Mouse (Mus musculus): Measurements from ENCODE around the gene Pde3b.
"Not testable (repeated sequence)": the region's sequence is repeated elsewhere in the genome, so short reads cannot be mapped to it uniquely, and the experiment has no call there.

Gene Pde3b

DNA sequence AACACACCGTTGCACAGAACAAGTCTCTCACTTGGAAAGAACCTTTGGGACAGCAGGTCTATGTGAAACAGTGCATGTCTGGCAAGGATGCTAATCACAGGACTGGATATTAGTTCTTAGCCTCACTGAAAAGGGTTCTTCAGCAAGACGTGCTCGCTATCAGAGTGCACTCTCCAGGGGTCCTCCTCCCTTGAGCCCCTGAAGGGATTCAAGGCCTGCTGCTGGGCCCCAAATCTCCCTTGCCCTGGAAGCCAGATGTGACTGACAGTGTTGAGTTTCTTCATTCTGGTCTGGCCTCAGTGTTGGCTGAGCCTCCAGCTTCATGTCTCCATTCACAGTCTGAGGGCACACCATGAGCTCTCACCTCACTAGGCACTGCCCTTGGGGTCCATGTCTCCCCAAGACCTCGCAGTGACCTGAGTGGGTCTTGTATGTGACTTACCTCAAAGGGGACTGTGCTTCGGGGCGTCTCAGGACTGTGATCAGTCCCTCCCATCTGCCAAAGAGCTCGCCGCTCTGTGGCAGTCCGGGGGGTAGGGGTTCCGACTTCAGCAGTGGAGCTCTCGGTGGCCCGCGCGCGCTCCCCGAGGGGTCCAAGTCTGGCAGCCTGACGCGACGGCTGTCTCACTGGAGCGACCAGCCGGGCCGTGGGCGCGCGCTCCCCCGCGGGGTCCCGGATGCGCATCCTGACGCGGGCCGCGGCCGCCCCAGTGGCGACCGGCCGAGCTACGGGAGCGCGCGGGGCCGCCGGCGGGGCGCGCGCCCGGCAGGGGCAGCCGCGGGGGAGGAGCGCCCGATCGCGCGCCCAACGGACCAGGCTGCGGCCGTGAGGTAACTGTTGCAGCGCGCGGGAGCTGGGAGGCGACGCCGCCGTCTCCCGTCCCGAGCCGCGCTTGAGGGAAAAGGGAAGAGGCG is at the start of gene Pde3b:
Gene Pde3b (plus strand): TSS at position 861 of the 915 bp plus-strand sequence.
- DNase-seq (ENCODE audit: extremely low read depth, low read depth, low spot score) = no peak

- DNase-seq (ENCODE audit: extremely low read depth, low read depth, low spot score) = no peak
These were observed 13.0 kb upstream of the Pde3b start for GRCm38 (mm10) chr7:114402130-114402529.

- DNase-seq (ENCODE audit: extremely low read depth, low read depth, low spot score) = no peak
These were observed 397 bp downstream of the Pde3b start for GRCm38 (mm10) chr7:114415336-114416020.

- DNase-seq (ENCODE audit: extremely low read depth, low read depth, low spot score) = no peak
These were observed 1.2 kb downstream of the Pde3b start for GRCm38 (mm10) chr7:114416021-114416845.

GRCm38 (mm10) chr7:114419331-114419730 is 4.2 kb downstream of the Pde3b start:
- not testable (repeated sequence) for DNase-seq (ENCODE audit: extremely low read depth, low read depth, low spot score)

DNA sequence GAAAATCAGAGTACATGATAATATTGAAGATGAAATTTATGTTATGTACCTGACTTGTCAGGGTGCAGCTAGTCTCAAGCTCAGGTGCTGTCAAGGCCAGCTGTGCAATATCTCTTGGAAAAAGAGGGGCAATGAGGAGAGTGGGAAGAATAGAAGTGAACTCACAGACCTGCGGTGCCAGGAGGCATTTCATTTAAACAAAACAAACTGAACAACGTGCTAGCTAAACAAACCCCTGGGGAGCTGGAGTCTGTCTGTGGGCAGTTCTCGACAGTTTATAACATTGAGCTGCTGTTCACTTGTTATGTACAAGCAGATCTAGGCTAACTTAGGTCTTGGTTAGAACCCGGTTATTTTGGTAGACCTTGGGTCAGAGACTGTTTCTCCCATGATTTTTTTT is 5.8 kb downstream of the Pde3b start:
- no peak for DNase-seq (ENCODE audit: extremely low read depth, low read depth, low spot score)

DNA sequence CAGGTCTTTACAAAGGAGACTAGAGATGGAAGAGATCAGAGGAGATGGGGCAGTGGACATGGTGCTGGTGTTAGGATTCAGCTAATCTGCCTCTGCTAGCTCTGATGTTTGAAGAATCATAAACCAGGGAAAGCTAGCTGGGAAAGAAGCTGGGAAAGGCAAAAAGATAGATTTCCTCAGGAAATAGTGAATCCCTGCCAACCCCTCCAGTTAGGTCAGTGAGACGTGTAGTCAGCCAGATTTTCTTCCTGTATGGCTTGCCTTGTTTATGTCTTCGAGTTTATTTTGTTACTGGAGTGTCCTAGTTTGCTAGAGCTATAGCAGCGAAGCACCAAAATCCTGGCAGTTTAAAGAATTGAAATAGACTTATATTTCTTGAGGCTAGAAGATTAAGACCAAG is 7.1 kb downstream of the Pde3b start:
- DNase-seq (ENCODE audit: extremely low read depth, low read depth, low spot score) = no peak

DNA sequence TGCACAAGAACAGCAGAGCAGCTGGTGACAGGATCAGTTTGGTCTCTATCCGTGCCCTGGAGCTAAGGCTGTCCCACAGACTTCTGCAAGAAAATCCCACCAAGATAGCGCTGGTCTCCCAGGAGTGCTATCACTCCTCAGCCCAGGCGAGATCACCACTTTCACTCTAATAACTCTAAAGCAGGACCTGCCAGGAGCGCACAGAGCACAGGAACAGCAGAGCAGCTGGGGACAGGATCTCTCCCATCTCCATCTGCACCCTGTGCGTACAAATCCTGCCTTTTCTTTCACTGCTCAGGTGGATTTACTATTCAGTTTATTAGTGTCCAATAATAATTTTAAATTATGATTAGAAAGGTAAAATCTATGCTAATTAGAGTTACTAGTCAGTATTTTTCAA is 14.7 kb downstream of the Pde3b start:
- no peak for DNase-seq (ENCODE audit: extremely low read depth, low read depth, low spot score)

GRCm38 (mm10) chr7:114431966-114432365 is 16.9 kb downstream of the Pde3b start:
- no peak for DNase-seq (ENCODE audit: extremely low read depth, low read depth, low spot score)

DNA sequence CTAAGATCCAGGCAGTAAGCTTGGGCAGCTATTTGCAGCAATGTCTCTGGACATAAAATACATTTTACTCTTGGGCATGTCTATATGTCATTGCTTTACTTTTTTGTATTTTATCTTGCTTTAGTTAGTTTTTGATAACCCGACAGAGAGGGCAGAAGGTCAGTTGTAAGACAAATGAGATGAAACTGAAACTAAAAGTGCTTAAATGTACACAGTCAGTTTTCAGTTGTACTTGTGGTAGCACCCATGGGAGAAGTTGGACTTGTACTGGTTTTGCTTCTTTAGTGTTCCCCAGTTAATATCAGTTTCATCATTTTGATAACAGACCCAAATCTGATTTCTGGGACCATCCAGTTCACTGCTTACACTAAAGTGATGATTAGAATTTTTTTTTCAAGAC is 24.6 kb downstream of the Pde3b start:
- no peak for DNase-seq (ENCODE audit: extremely low read depth, low read depth, low spot score)

- DNase-seq (ENCODE audit: extremely low read depth, low read depth, low spot score) = no peak
These were observed 25.4 kb downstream of the Pde3b start for GRCm38 (mm10) chr7:114440494-114440893.

- no peak for DNase-seq (ENCODE audit: extremely low read depth, low read depth, low spot score)
These were observed 37.8 kb downstream of the Pde3b start for GRCm38 (mm10) chr7:114452876-114453275.

- no peak for DNase-seq (ENCODE audit: extremely low read depth, low read depth, low spot score)
These were observed 38.4 kb downstream of the Pde3b start for GRCm38 (mm10) chr7:114453300-114453990.

GRCm38 (mm10) chr7:114454858-114455257 is 39.8 kb downstream of the Pde3b start:
- DNase-seq (ENCODE audit: extremely low read depth, low read depth, low spot score) = no peak

- DNase-seq (ENCODE audit: extremely low read depth, low read depth, low spot score) = no peak
These were observed 41.8 kb downstream of the Pde3b start for GRCm38 (mm10) chr7:114456904-114457303.

- no peak for DNase-seq (ENCODE audit: extremely low read depth, low read depth, low spot score)
These were observed 44.8 kb downstream of the Pde3b start for GRCm38 (mm10) chr7:114459909-114460308.

- no peak for DNase-seq (ENCODE audit: extremely low read depth, low read depth, low spot score)
These were observed 46.6 kb downstream of the Pde3b start for GRCm38 (mm10) chr7:114461727-114462126.

DNA sequence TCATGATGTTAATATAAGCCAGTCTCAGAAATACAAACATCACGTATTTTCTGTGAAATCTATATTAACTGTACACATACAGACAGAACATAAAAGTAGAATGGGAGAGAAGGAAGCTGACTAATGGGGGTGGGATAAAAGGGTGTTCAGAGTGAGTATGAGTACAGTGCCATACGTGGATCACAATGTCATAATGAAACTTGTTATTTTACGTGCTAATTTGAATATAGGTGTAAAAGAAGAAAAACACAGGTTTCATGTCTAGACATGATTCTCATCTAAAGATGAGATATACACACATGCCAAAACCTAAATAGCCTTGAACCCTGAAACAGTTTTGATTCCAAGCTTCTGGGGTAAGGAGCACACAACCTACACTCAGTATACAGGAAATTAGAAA is 51.3 kb downstream of the Pde3b start:
- no peak for DNase-seq (ENCODE audit: extremely low read depth, low read depth, low spot score)

- DNase-seq (ENCODE audit: extremely low read depth, low read depth, low spot score) = no peak
These were observed 57.4 kb downstream of the Pde3b start for GRCm38 (mm10) chr7:114472471-114472870.

DNA sequence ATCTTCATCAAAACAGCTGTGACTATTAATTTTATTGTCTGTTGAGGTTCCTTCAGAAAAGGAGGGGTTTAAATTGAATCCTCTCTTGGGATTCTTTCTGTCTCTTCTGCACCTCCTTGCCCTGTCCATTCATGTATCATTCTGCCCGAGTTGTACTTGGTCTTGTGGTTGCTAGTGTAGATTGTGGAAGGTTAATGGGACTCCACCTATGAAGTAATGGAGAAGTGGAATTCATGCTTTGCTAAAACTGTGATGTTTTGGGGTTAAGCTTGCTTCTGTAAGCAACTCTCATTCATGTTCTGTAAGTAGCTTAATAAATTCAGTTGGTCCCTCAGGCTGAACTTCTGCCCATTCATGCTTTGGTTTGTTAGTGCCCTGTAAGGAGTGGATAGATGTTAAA is 59.8 kb downstream of the Pde3b start:
- no peak for DNase-seq (ENCODE audit: extremely low read depth, low read depth, low spot score)

DNA sequence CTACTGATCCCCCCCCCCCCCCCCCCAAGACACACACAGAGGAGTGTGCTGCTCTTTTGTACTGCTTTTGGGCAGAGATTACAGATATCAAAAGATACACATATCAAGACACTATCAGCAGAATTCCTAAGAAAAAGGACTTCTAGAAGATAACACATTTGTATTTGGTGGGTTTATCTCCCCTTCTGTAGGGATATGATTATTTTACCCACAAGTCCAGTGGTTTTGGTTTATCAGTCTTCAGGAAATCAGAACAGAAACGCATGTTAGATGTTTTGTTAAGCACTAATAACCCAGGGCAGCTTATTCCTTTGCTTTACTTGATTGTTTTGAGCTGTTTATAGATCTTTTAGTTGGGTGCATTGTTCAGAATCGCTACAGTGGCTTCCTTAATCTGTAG is 62.8 kb downstream of the Pde3b start:
- no peak for DNase-seq (ENCODE audit: extremely low read depth, low read depth, low spot score)
